24 mouse cellular contexts compared by ENCODE assay signal in the genomic region with DNA sequence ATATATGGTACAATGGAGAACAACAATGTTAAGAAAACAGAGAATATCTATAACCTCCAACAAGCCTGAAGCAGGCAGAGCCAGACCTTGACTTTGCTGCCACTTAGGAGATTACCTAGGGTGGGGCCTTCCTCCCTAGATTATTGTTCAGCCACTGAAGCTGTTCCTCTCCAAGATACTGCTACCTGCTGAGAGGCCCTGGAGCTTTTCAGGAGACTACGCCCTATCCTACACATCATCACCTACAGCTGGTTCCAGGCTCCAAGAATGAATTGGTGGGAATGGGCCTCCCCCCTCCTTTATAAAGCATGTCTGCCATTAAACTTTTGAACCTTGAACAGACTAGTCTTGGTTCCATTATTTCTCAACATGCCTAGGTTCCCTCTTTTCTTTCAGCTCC.
"Had no signal": no experiment of that assay in that cellular context is flagged by ENCODE, and none has a peak within 500 bp of the region (broad histone marks: within the 10 kb centered on the region; RNA-seq: fewer than 3 reads in every experiment).

No protein-coding gene starts in this region.

- H3K4me3 ChIP-seq: embryonic facial prominence, embryonic 10.5 days; embryonic facial prominence, embryonic 12.5 days; embryonic facial prominence, embryonic 13.5 days; embryonic facial prominence, embryonic 15.5 days; erythroblast, embryonic 14.5 days; forebrain, embryonic 10.5 days; forebrain, embryonic 12.5 days; forebrain, embryonic 13.5 days; forebrain, embryonic 15.5 days; gastrocnemius, adult 2 months; heart, adult 2 months; heart, embryonic 10.5 days had no signal

- DNase-seq: cerebellum, postnatal 10 days; cerebellum, postnatal 14 days; cerebellum, postnatal 25 days; cerebellum, postnatal 36 days; embryo, embryonic 11 days; forebrain, postnatal 0 days; gastrocnemius, adult 2 months; gastrocnemius, postnatal 10 days; gastrocnemius, postnatal 14 days; gastrocnemius, postnatal 25 days; gastrocnemius, postnatal 36 days; heart, adult 11 months; heart, adult 18-20 months; heart, adult 2 months had no signal

- H3K4me1 ChIP-seq: embryonic facial prominence, embryonic 10.5 days; embryonic facial prominence, embryonic 12.5 days; embryonic facial prominence, embryonic 13.5 days; embryonic facial prominence, embryonic 15.5 days; forebrain, embryonic 10.5 days; forebrain, embryonic 12.5 days; forebrain, embryonic 13.5 days; forebrain, embryonic 15.5 days; heart, embryonic 10.5 days had no signal

- H3K27ac ChIP-seq: embryonic facial prominence, embryonic 10.5 days; embryonic facial prominence, embryonic 12.5 days; embryonic facial prominence, embryonic 13.5 days; embryonic facial prominence, embryonic 15.5 days; forebrain, embryonic 10.5 days; forebrain, embryonic 12.5 days; forebrain, embryonic 13.5 days; forebrain, embryonic 15.5 days; gastrocnemius, adult 2 months; heart, adult 2 months; heart, embryonic 10.5 days had no signal

- H3K36me3 ChIP-seq: embryonic facial prominence, embryonic 10.5 days; embryonic facial prominence, embryonic 12.5 days; embryonic facial prominence, embryonic 13.5 days; embryonic facial prominence, embryonic 15.5 days; forebrain, embryonic 10.5 days; forebrain, embryonic 12.5 days; forebrain, embryonic 15.5 days; heart, embryonic 10.5 days had no signal

- H3K9me3 ChIP-seq: embryonic facial prominence, embryonic 10.5 days; embryonic facial prominence, embryonic 12.5 days; embryonic facial prominence, embryonic 13.5 days; embryonic facial prominence, embryonic 15.5 days; forebrain, embryonic 10.5 days; forebrain, embryonic 12.5 days; forebrain, embryonic 13.5 days; forebrain, embryonic 15.5 days; heart, embryonic 10.5 days had no signal

- H3K9ac ChIP-seq: embryonic facial prominence, embryonic 12.5 days; embryonic facial prominence, embryonic 13.5 days; embryonic facial prominence, embryonic 15.5 days; forebrain, embryonic 12.5 days; forebrain, embryonic 13.5 days; forebrain, embryonic 15.5 days; forebrain, postnatal 0 days had no signal
